ENCODE assay signal across 25 mouse cellular contexts in the genomic region with DNA sequence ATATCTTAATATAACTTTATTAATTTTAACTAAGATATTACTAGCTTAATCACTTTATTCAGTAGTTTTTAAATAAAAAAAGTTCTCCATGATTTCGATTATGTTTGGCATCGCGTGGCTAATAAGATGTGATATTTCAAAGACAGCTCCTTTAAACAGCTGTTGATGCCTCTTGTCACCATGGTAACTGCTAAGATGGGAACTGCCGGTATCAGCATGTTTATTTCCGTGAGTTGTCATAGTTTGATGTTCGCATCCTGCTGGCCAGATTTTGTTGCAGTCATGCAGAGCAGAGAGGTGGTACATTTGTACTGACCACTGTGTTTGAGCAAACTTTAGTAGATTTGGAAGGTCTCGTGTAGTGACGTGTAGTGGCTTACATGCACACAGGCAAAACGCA. TPM values are rescaled to one million over a fixed set of nuclear protein-coding genes. Genes with fewer than 3 reads are reported as not detected.
DNase-seq lines count a peak whose midpoint lies in the region; ATAC-seq lines count a peak whose summit lies in the region.
"Had no signal": no experiment of that assay in that cellular context is flagged by ENCODE, and none has a peak within 500 bp of the region (broad histone marks: within the 10 kb centered on the region; RNA-seq: fewer than 3 reads in every experiment).

No protein-coding gene starts in this region.

- no peak overlapping the region for H3K4me2 ChIP-seq in forebrain, embryonic 14.5 days (ENCODE audit: low read length)
- no peak overlapping the region for H3K4me2 ChIP-seq in forebrain, embryonic 15.5 days (replicated peaks)
- no peak overlapping the region for H3K4me2 ChIP-seq in kidney, embryonic 16.5 days (replicated peaks; ENCODE audit: low read depth, low read length)
- H3K4me2 ChIP-seq: hindbrain, embryonic 15.5 days; limb, embryonic 12.5 days; liver, embryonic 13.5 days; midbrain, embryonic 11.5 days; neural tube, embryonic 15.5 days had no signal

- H3K9ac ChIP-seq in forebrain, embryonic 14.5 days (ENCODE audit: low read length), result no peak overlapping the region
- no peak overlapping the region for H3K9ac ChIP-seq in forebrain, embryonic 15.5 days (replicated peaks)
- no peak overlapping the region for H3K9ac ChIP-seq in kidney, embryonic 16.5 days (replicated peaks; ENCODE audit: low read length)
- H3K9ac ChIP-seq: hindbrain, embryonic 15.5 days; limb, embryonic 12.5 days; liver, embryonic 13.5 days; neural tube, embryonic 15.5 days had no signal

- no peaks in the 10 kb centered on the region for H3K36me3 ChIP-seq in forebrain, embryonic 14.5 days (ENCODE audit: control insufficient read depth, insufficient read depth, low read length)
- H3K36me3 ChIP-seq in forebrain, embryonic 15.5 days, result no peaks in the 10 kb centered on the region
- H3K36me3 ChIP-seq in kidney, embryonic 16.5 days (ENCODE audit: insufficient read depth, low read length), result no peaks in the 10 kb centered on the region
- H3K36me3 ChIP-seq: hindbrain, embryonic 15.5 days; limb, embryonic 12.5 days; neural tube, embryonic 15.5 days had no signal

- no peak for ATAC-seq in forebrain, embryonic 14.5 days
- no peak for ATAC-seq in forebrain, embryonic 15.5 days (replicated peaks)
- no peak for ATAC-seq in kidney, embryonic 16.5 days (ENCODE audit: low FRiP score, low TSS enrichment)
- ATAC-seq: activated CD4-positive, CD25-positive, alpha-beta regulatory T cell, adult 4 months; intestine, postnatal 0 days; Patski had no signal

- no peaks in the 10 kb centered on the region for H3K9me3 ChIP-seq in forebrain, embryonic 14.5 days (replicated peaks; ENCODE audit: control insufficient read depth, low read length)
- H3K9me3 ChIP-seq in forebrain, embryonic 15.5 days, result no peaks in the 10 kb centered on the region
- peaks cover 9% of the 10 kb centered on the region; the same call in 1 of the 2 replicates for H3K9me3 ChIP-seq in kidney, embryonic 16.5 days (ENCODE audit: low read length)
- H3K9me3 ChIP-seq: hindbrain, embryonic 15.5 days; liver, embryonic 13.5 days; neural tube, embryonic 15.5 days had no signal

- WGBS in forebrain, embryonic 14.5 days, result 80% methylated on average over 9 of the region's 9 CpGs
- whole genome bisulfite sequencing in forebrain, embryonic 15.5 days, result 71% methylated on average over 9 of the region's 9 CpGs
- 71% methylated on average over 9 of the region's 9 CpGs for WGBS in kidney, embryonic 16.5 days

- no peak overlapping the region for H3K27ac ChIP-seq in forebrain, embryonic 14.5 days (ENCODE audit: low read depth, low read length)
- no peak overlapping the region for H3K27ac ChIP-seq in forebrain, embryonic 15.5 days (replicated peaks)
- H3K27ac ChIP-seq in kidney, embryonic 16.5 days (ENCODE audit: low read length), result no peak overlapping the region
- H3K27ac ChIP-seq: heart, adult 2 months; hindbrain, embryonic 15.5 days; limb, embryonic 12.5 days; liver, embryonic 13.5 days; macrophage; neural tube, embryonic 15.5 days had no signal

- peaks cover 3% of the 10 kb centered on the region; the same call in 1 of the 2 replicates for H3K4me1 ChIP-seq in forebrain, embryonic 14.5 days (ENCODE audit: control insufficient read depth, insufficient read depth, low read length)
- H3K4me1 ChIP-seq in forebrain, embryonic 15.5 days, result no peaks in the 10 kb centered on the region
- H3K4me1 ChIP-seq in kidney, embryonic 16.5 days (ENCODE audit: insufficient read depth, low read length), result no peaks in the 10 kb centered on the region
- H3K4me1 ChIP-seq: hindbrain, embryonic 15.5 days; limb, embryonic 12.5 days; neural tube, embryonic 15.5 days had no signal

- DNase-seq in forebrain, embryonic 14.5 days (ENCODE audit: low spot score), result peak; percentile 55
- peak; percentile 34 for DNase-seq in kidney, postnatal 10 days
- peak; percentile 48 for DNase-seq in kidney, postnatal 14 days
- DNase-seq in lung, postnatal 25 days (ENCODE audit: low spot score), result peak; percentile 66
- DNase-seq in heart, adult 11 months, result no peak
- no peak for DNase-seq in natural killer cell, adult 2 months (ENCODE audit: low spot score in 2 of 2)
- DNase-seq: adrenal gland, postnatal 25 days; cerebellum, adult 2 months; gastrocnemius, postnatal 14 days; heart, adult 2 months; heart, postnatal 36 days; liver, embryonic 13.5 days; spleen, adult 18-20 months; thymus, adult 2 months had no signal

- H3K27me3 ChIP-seq in forebrain, embryonic 14.5 days (replicated peaks; ENCODE audit: control insufficient read depth, insufficient read depth, low read length), result no peaks in the 10 kb centered on the region
- H3K27me3 ChIP-seq in forebrain, embryonic 15.5 days, result no peaks in the 10 kb centered on the region
- no peaks in the 10 kb centered on the region for H3K27me3 ChIP-seq in kidney, embryonic 16.5 days (ENCODE audit: insufficient read depth, low read length)
- H3K27me3 ChIP-seq: hindbrain, embryonic 15.5 days; limb, embryonic 12.5 days; liver, embryonic 13.5 days; neural tube, embryonic 15.5 days; Patski had no signal

- no peak overlapping the region for H3K4me3 ChIP-seq in forebrain, embryonic 14.5 days (ENCODE audit: low read depth, low read length)
- H3K4me3 ChIP-seq in forebrain, embryonic 15.5 days, result no peak overlapping the region
- H3K4me3 ChIP-seq in kidney, embryonic 16.5 days (ENCODE audit: low read length), result no peak overlapping the region
- H3K4me3 ChIP-seq: heart, adult 2 months; hindbrain, embryonic 15.5 days; limb, embryonic 12.5 days; liver, embryonic 13.5 days; myocyte; neural tube, embryonic 15.5 days had no signal

RNA-seq across cellular contexts. Expression of gene Specc1, which starts 33.1 kb away (rescaled TPM):
- polyA plus RNA-seq in forebrain, embryonic 14.5 days (2014; fragmentation: Nextera tagmentation; extraction: Ambion mirVana), result 9.2 and 10.8 TPM in 2 replicates
- polyA plus RNA-seq in forebrain, embryonic 15.5 days (2015; fragmentation: Nextera tagmentation; extraction: Ambion mirVana), result 10.7 and 11.7 TPM in 2 replicates
- polyA plus RNA-seq in kidney, embryonic 16.5 days (2015; fragmentation: Nextera tagmentation; extraction: Ambion mirVana), result 7.1 and 9.1 TPM in 2 replicates

RNA-seq across cellular contexts. Expression of gene Akap10, which starts 59.6 kb away (rescaled TPM):
- 8.9 and 10.8 TPM in 2 replicates for polyA plus RNA-seq in forebrain, embryonic 14.5 days (2014; fragmentation: Nextera tagmentation; extraction: Ambion mirVana)
- polyA plus RNA-seq in forebrain, embryonic 15.5 days (2015; fragmentation: Nextera tagmentation; extraction: Ambion mirVana), result 15.5 and 15.8 TPM in 2 replicates
- 15.8 and 18.7 TPM in 2 replicates for polyA plus RNA-seq in kidney, embryonic 16.5 days (2015; fragmentation: Nextera tagmentation; extraction: Ambion mirVana)

Comparison
In these comparisons a context has a peak if more than half of its experiments do, and no peak if none do; other contexts are left out.
1. DNase-seq: peak in forebrain, embryonic 14.5 days (single experiment), kidney, postnatal 10 days (single experiment), kidney, postnatal 14 days (single experiment) and lung, postnatal 25 days (single experiment); none in heart, adult 11 months (single experiment) and natural killer cell, adult 2 months (0 of 2).